Mouse (Mus musculus): ENCODE measurements around the gene Serpinb1b. TPM values are rescaled to one million over a fixed set of nuclear protein-coding genes. Genes with fewer than 3 reads are reported as not detected.

Gene Serpinb1b
- polyA plus RNA-seq, 1 experiment from 2014 or later, result not detected

DNA sequence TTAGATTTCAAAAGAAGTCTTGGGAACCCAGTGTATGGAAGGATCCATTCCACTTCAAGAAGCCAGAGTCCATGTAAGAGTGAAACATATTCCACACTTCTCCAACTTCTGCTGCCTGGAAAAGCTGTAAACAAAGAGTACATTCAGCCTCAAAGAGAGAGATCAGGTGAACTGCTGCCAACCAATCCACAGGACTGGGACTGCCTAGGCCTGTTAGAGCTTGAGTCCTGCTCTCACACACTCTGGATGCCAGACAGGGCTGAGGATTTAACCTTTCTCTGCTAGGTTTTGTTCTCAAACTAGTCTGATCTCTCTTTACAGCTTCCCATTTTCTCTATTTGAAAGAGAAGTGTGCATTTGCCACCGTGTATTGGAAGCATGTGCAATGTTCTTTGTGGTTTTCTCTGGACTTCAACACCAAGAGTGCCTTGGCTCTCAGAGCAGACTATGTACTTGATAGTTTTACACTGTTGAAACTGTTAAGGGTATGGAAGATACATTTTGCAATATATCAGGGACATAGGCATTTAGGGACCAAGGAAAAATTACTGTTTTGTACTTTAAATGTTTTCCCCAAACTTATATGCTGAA is 10.9 kb upstream of the Serpinb1b start:
- Histone ChIP-seq H3K4me1 (ENCODE audit: control insufficient read depth, insufficient read depth, low read length) (no peaks in the 10 kb centered on the region), H3K27me3 (ENCODE audit: control insufficient read depth, insufficient read depth, low read length) (no peaks in the 10 kb centered on the region), H3K9me3 (replicated peaks; ENCODE audit: control insufficient read depth, low read length) (no peaks in the 10 kb centered on the region), H3K4me3 (ENCODE audit: low read depth, low read length) (no peak overlapping the region), H3K27ac (ENCODE audit: low read depth, low read length) (no peak overlapping the region), H3K4me2 (no peak overlapping the region), H3K9ac (ENCODE audit: low read depth, low read length) (no peak overlapping the region), H3K36me3 (ENCODE audit: control insufficient read depth, insufficient read depth, low read length) (no peaks in the 10 kb centered on the region)
- WGBS (ENCODE audit: insufficient replicate concordance), result 63% methylated on average over 1 of the region's 1 CpGs
- ATAC-seq (replicated peaks; ENCODE audit: insufficient number of reproducible peaks, low FRiP score, low TSS enrichment), result no peak

DNA sequence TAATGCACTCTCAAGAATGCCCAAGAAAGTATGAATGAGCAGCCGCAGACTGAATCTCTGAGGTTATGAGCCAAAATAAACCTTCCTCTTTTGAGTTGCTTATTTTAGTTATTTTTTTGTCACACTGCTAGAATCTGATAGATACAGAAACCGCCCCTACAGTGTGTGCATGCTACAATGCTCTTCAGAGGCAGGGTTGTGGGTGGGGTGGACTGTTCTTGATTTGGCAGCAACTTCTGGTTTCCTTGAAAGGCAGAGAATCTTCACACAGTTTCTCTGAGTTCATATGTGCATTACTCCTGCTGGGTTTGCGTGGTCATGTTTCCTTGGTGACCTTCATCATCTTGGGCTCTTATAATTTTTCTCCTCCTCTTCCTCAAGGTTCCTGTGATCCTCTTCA is 10.2 kb upstream of the Serpinb1b start:
- no peaks in the 10 kb centered on the region for H3K27me3 ChIP-seq (ENCODE audit: control insufficient read depth, insufficient read depth, low read length)
- H3K9ac ChIP-seq (ENCODE audit: low read depth, low read length), result no peak overlapping the region
- H3K9me3 ChIP-seq (replicated peaks; ENCODE audit: control insufficient read depth, low read length), result no peaks in the 10 kb centered on the region
- no peak overlapping the region for H3K27ac ChIP-seq (ENCODE audit: low read depth, low read length)
- H3K4me3 ChIP-seq (ENCODE audit: low read depth, low read length), result no peak overlapping the region
- no peak for ATAC-seq (replicated peaks; ENCODE audit: insufficient number of reproducible peaks, low FRiP score, low TSS enrichment)
- H3K4me1 ChIP-seq (ENCODE audit: control insufficient read depth, insufficient read depth, low read length), result no peaks in the 10 kb centered on the region
- H3K4me2 ChIP-seq, result no peak overlapping the region
- WGBS (ENCODE audit: insufficient replicate concordance), result 76% methylated on average over 3 of the region's 3 CpGs
- no peaks in the 10 kb centered on the region for H3K36me3 ChIP-seq (ENCODE audit: control insufficient read depth, insufficient read depth, low read length)

DNA sequence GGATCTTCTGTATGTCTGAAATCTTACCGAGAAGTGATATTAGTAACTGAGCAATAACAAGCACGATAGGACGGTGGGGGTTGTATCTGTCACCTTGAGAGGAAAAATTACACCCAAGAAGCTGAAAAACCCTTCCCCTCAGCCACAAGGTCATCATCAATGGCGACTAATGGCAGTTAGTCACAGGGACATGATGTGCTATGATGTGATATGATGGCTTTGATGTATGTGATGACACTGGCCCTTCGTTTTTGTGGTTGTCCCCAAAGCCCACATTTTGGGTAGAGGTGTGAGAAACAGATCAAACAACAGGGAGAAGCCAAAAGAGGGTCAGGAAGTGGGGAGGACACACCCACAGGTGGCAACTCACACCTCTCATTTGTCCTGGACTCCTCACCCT is 6.6 kb upstream of the Serpinb1b start:
- Histone ChIP-seq H3K27ac (ENCODE audit: low read depth, low read length) (no peak overlapping the region), H3K36me3 (ENCODE audit: control insufficient read depth, insufficient read depth, low read length) (no peaks in the 10 kb centered on the region), H3K27me3 (ENCODE audit: control insufficient read depth, insufficient read depth, low read length) (no peaks in the 10 kb centered on the region), H3K4me3 (ENCODE audit: low read depth, low read length) (no peak overlapping the region), H3K4me1 (ENCODE audit: control insufficient read depth, insufficient read depth, low read length) (no peaks in the 10 kb centered on the region), H3K9me3 (replicated peaks; ENCODE audit: control insufficient read depth, low read length) (no peaks in the 10 kb centered on the region), H3K9ac (ENCODE audit: low read depth, low read length) (no peak overlapping the region), H3K4me2 (no peak overlapping the region)
- WGBS (ENCODE audit: insufficient replicate concordance), result 70% methylated on average over 5 of the region's 5 CpGs
- ATAC-seq (replicated peaks; ENCODE audit: insufficient number of reproducible peaks, low FRiP score, low TSS enrichment), result no peak

DNA sequence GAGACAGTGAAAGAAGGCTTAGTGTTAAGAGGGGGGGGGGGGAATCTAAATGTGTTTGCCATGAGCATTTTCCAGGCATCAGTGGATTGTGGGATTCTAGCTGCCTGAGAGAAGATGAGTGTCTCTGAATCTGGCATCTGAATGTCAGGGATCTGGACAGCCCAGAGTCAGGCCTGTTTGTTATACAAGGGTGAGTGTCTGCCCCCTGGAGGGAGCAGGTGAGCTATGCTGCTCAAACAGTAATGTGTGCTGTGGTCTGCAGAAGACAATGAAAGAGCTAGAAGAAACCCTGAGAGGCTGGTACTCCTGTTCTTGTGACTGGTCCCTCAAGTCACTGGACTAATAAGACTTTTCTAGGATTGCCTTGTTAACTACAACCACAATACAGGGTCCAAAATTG is 4.3 kb upstream of the Serpinb1b start:
- Histone ChIP-seq H3K27ac (ENCODE audit: low read depth, low read length) (no peak overlapping the region), H3K27me3 (ENCODE audit: control insufficient read depth, insufficient read depth, low read length) (no peaks in the 10 kb centered on the region), H3K9me3 (replicated peaks; ENCODE audit: control insufficient read depth, low read length) (no peaks in the 10 kb centered on the region), H3K4me3 (ENCODE audit: low read depth, low read length) (no peak overlapping the region), H3K4me1 (ENCODE audit: control insufficient read depth, insufficient read depth, low read length) (no peaks in the 10 kb centered on the region), H3K36me3 (ENCODE audit: control insufficient read depth, insufficient read depth, low read length) (no peaks in the 10 kb centered on the region), H3K9ac (ENCODE audit: low read depth, low read length) (no peak overlapping the region), H3K4me2 (no peak overlapping the region)
- no peak; the same call in 1 of the 2 replicates for ATAC-seq (replicated peaks; ENCODE audit: insufficient number of reproducible peaks, low FRiP score, low TSS enrichment)

GRCm38 (mm10) chr13:33076247-33076646 is 2.1 kb upstream of the Serpinb1b start:
- Histone ChIP-seq H3K27ac (ENCODE audit: low read depth, low read length) (no peak overlapping the region), H3K4me2 (no peak overlapping the region), H3K4me1 (ENCODE audit: control insufficient read depth, insufficient read depth, low read length) (no peaks in the 10 kb centered on the region), H3K36me3 (ENCODE audit: control insufficient read depth, insufficient read depth, low read length) (no peaks in the 10 kb centered on the region), H3K27me3 (ENCODE audit: control insufficient read depth, insufficient read depth, low read length) (no peaks in the 10 kb centered on the region), H3K4me3 (ENCODE audit: low read depth, low read length) (no peak overlapping the region), H3K9ac (ENCODE audit: low read depth, low read length) (no peak overlapping the region), H3K9me3 (replicated peaks; ENCODE audit: control insufficient read depth, low read length) (no peaks in the 10 kb centered on the region)
- ATAC-seq (replicated peaks; ENCODE audit: insufficient number of reproducible peaks, low FRiP score, low TSS enrichment), result no peak
- 58% methylated on average over 3 of the region's 3 CpGs for WGBS (ENCODE audit: insufficient replicate concordance)

GRCm38 (mm10) chr13:33077026-33077685 is 1.2 kb upstream of the Serpinb1b start:
- no peak for ATAC-seq (replicated peaks; ENCODE audit: insufficient number of reproducible peaks, low FRiP score, low TSS enrichment)
- Histone ChIP-seq H3K4me1 (ENCODE audit: control insufficient read depth, insufficient read depth, low read length) (no peaks in the 10 kb centered on the region), H3K36me3 (ENCODE audit: control insufficient read depth, insufficient read depth, low read length) (no peaks in the 10 kb centered on the region), H3K9me3 (replicated peaks; ENCODE audit: control insufficient read depth, low read length) (no peaks in the 10 kb centered on the region), H3K4me3 (ENCODE audit: low read depth, low read length) (no peak overlapping the region), H3K4me2 (no peak overlapping the region), H3K27ac (ENCODE audit: low read depth, low read length) (no peak overlapping the region), H3K9ac (ENCODE audit: low read depth, low read length) (no peak overlapping the region), H3K27me3 (ENCODE audit: control insufficient read depth, insufficient read depth, low read length) (no peaks in the 10 kb centered on the region)
- 82% methylated on average over 10 of the region's 10 CpGs for WGBS (ENCODE audit: insufficient replicate concordance)

- Histone ChIP-seq H3K36me3 (ENCODE audit: control insufficient read depth, insufficient read depth, low read length) (no peaks in the 10 kb centered on the region), H3K9ac (ENCODE audit: low read depth, low read length) (no peak overlapping the region), H3K4me3 (ENCODE audit: low read depth, low read length) (no peak overlapping the region), H3K9me3 (replicated peaks; ENCODE audit: control insufficient read depth, low read length) (no peaks in the 10 kb centered on the region), H3K4me2 (no peak overlapping the region), H3K27me3 (ENCODE audit: control insufficient read depth, insufficient read depth, low read length) (no peaks in the 10 kb centered on the region), H3K27ac (ENCODE audit: low read depth, low read length) (no peak overlapping the region), H3K4me1 (ENCODE audit: control insufficient read depth, insufficient read depth, low read length) (no peaks in the 10 kb centered on the region)
- 17% methylated on average over 6 of the region's 6 CpGs for WGBS (ENCODE audit: insufficient replicate concordance)
- ATAC-seq (replicated peaks; ENCODE audit: insufficient number of reproducible peaks, low FRiP score, low TSS enrichment), result no peak
Measured at GRCm38 (mm10) chr13:33079391-33079790, 1.0 kb downstream of the Serpinb1b start.

DNA sequence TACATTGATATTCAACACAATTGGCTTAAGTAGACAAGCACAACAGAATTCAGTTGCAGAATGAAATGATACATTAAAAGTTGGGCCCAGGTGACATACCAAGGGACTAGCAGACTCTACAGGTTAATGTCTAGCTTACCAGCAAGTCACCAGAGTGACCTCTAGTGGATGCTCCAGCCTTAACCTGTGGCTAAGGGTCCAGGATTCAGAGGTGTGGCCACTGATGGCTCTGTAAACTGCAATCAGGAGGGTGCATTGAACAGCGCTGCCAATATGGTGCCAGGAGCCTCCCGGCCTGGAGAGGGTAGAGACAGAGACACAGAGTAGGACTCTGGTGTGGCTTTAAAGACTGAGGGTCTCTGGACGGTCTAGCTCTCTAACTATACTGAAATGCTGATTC is 2.0 kb downstream of the Serpinb1b start:
- H3K4me2 ChIP-seq, result no peak overlapping the region
- H3K27me3 ChIP-seq (ENCODE audit: control insufficient read depth, insufficient read depth, low read length), result no peaks in the 10 kb centered on the region
- H3K9me3 ChIP-seq (replicated peaks; ENCODE audit: control insufficient read depth, low read length), result no peaks in the 10 kb centered on the region
- H3K4me1 ChIP-seq (ENCODE audit: control insufficient read depth, insufficient read depth, low read length), result no peaks in the 10 kb centered on the region
- 13% methylated on average over 3 of the region's 3 CpGs for WGBS (ENCODE audit: insufficient replicate concordance)
- H3K36me3 ChIP-seq (ENCODE audit: control insufficient read depth, insufficient read depth, low read length), result no peaks in the 10 kb centered on the region
- no peak overlapping the region for H3K4me3 ChIP-seq (ENCODE audit: low read depth, low read length)
- no peak overlapping the region for H3K9ac ChIP-seq (ENCODE audit: low read depth, low read length)
- no peak for ATAC-seq (replicated peaks; ENCODE audit: insufficient number of reproducible peaks, low FRiP score, low TSS enrichment)
- no peak overlapping the region for H3K27ac ChIP-seq (ENCODE audit: low read depth, low read length)

- no peak for ATAC-seq (replicated peaks; ENCODE audit: insufficient number of reproducible peaks, low FRiP score, low TSS enrichment)
- H3K9ac ChIP-seq (ENCODE audit: low read depth, low read length), result no peak overlapping the region
- no peaks in the 10 kb centered on the region for H3K4me1 ChIP-seq (ENCODE audit: control insufficient read depth, insufficient read depth, low read length)
- no peaks in the 10 kb centered on the region for H3K9me3 ChIP-seq (replicated peaks; ENCODE audit: control insufficient read depth, low read length)
- no peak overlapping the region for H3K27ac ChIP-seq (ENCODE audit: low read depth, low read length)
- 65% methylated on average over 2 of the region's 2 CpGs for WGBS (ENCODE audit: insufficient replicate concordance)
- H3K36me3 ChIP-seq (ENCODE audit: control insufficient read depth, insufficient read depth, low read length), result no peaks in the 10 kb centered on the region
- H3K4me3 ChIP-seq (ENCODE audit: low read depth, low read length), result no peak overlapping the region
- no peaks in the 10 kb centered on the region for H3K27me3 ChIP-seq (ENCODE audit: control insufficient read depth, insufficient read depth, low read length)
- H3K4me2 ChIP-seq, result no peak overlapping the region
Measured at GRCm38 (mm10) chr13:33083834-33084233, 5.5 kb downstream of the Serpinb1b start.
